Mouse (Mus musculus) kidney, adult 2 months (tissue): ENCODE measurements around the gene Gm49395. TPM values are rescaled to one million over a fixed set of nuclear protein-coding genes. Genes with fewer than 3 reads are reported as not detected.

ENCODE experiments used
- DNase-seq: peaks from one replicate; pipeline ENCODE4 v3.0.0; 2021
- H3K27ac ChIP-seq: fragments of 200-500 bp; 2 replicates; pipeline ENCODE4 v1.5.1; 2012; ENCODE audit warnings: low read depth, low read length, control low read depth, inconsistent platforms; ENCODE audit not compliant: insufficient read depth
- H3K27me3 ChIP-seq: fragments of 200-500 bp; replicated peaks from 2 replicates; pipeline ENCODE4 v1.6.1; 2012; ENCODE audit warnings: mild to moderate bottlenecking, moderate library complexity, low read length, inconsistent platforms; ENCODE audit not compliant: control insufficient read depth, insufficient read depth
- H3K36me3 ChIP-seq: fragments of 200-500 bp; 2 replicates; pipeline ENCODE4 v1.6.1; 2012; ENCODE audit warnings: mild to moderate bottlenecking, moderate library complexity, low read length, inconsistent platforms; ENCODE audit not compliant: control insufficient read depth, insufficient read depth
- H3K4me1 ChIP-seq: fragments of 200-500 bp; 2 replicates; pipeline ENCODE4 v1.6.1; 2011; ENCODE audit warnings: low read length; ENCODE audit not compliant: control insufficient read depth, insufficient read depth
- H3K4me3 ChIP-seq: fragments of 200-500 bp; 2 replicates; pipeline ENCODE4 v1.5.1; 2011; ENCODE audit warnings: mild to moderate bottlenecking, low read depth, low read length, control low read depth; ENCODE audit not compliant: insufficient read depth
- CTCF ChIP-seq: fragments of 200-500 bp; conservative IDR thresholded peaks from 2 replicates; pipeline ENCODE4 v1.5.1; 2011; ENCODE audit warnings: low read depth, mild to moderate bottlenecking, control low read depth, low read length, moderate library complexity, mixed read lengths; ENCODE audit not compliant: insufficient read depth, insufficient read length
- POLR2A ChIP-seq: fragments of 200-500 bp; IDR thresholded peaks from one replicate; pipeline ENCODE4 v1.6.1; 2011; ENCODE audit warnings: low read depth, low read length, control low read depth
- WGBS: fragments of 180-500 bp; shearing (Covaris S2); methylation state at CpG from one replicate; pipeline ENCODE4 v1.1.7; 2018; 5-methylcytosine and 5-hydroxymethylcytosine counted together
- polyA plus RNA-seq: library from polyadenylated mRNA; depleted of rRNA; stranded (reverse); fragments of >200 nt; gene quantifications from 2 replicates; pipeline ENCODE4 v1.2.3, GENCODE M21; 2012

The Gm49395 gene
- polyA plus RNA-seq, 1 experiment: 3.8 TPM

- no peak for TF ChIP-seq POLR2A
- TF ChIP-seq CTCF: no peak
- H3K4me3 ChIP-seq: no peak overlapping the region
- H3K36me3 ChIP-seq: peaks cover 1% of the 10 kb centered on the region; the same call in 1 of the 2 replicates
- no peaks in the 10 kb centered on the region for H3K27me3 ChIP-seq
- H3K4me1 ChIP-seq: peaks cover 11% of the 10 kb centered on the region
- peak overlapping the region; percentile 78 for H3K27ac ChIP-seq
- 67% methylated on average over 3 of the region's 3 CpGs for WGBS
- DNase-seq: peak; percentile 59
These were observed 21.6 kb downstream of the Gm49395 start for GRCm38 (mm10) chr13:115079996-115080585.

DNA sequence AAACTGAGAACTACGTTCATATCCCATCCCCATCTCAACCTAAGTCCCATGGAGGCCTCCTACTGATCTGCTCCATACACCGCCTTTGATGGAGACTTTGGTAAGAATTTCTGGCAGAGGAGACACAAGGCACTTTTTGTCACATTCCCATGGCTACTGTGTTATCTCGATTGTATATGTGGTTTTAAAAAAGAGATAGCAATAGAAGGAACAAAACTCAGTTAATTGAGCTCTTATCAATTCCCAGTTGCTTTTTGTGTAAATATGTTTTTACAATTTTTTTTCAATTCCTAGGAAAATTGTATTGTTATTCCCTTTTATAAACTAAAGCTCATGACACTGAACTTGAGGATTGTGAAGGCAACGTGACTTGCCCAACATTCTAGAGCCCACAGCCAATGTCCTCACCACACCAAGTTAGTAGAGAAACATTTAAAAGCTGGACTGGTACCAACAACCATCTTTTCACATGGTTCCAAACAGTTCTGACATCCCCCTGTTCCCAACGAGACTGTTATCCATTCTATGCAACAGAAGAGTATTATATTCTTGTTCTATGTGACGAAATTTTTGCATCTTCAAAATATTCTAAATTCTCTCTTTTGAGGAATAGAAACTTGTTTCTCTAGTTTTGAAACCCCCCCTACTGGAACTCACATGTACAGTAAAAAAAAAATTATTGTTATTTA is 22.6 kb downstream of the Gm49395 start:
- WGBS: 79% methylated on average over 6 of the region's 6 CpGs
- TF ChIP-seq POLR2A: no peak
- TF ChIP-seq CTCF: no peak
- H3K36me3 ChIP-seq: peaks cover 1% of the 10 kb centered on the region; the same call in 1 of the 2 replicates
- H3K4me3 ChIP-seq: no peak overlapping the region
- H3K4me1 ChIP-seq: peaks cover 11% of the 10 kb centered on the region
- H3K27ac ChIP-seq: peak overlapping the region; percentile 65; the same call in 1 of the 2 replicates
- H3K27me3 ChIP-seq: no peaks in the 10 kb centered on the region
- DNase-seq: no peak

GRCm38 (mm10) chr13:115077346-115078134 is 24.2 kb downstream of the Gm49395 start:
- Histone ChIP-seq H3K27ac (peak overlapping the region; percentile 39), H3K27me3 (no peaks in the 10 kb centered on the region), H3K4me3 (no peak overlapping the region), H3K4me1 (peaks cover 11% of the 10 kb centered on the region), H3K36me3 (no peaks in the 10 kb centered on the region; the same call in 1 of the 2 replicates)
- 41% methylated on average over 9 of the region's 9 CpGs for WGBS
- peak; percentile 86 for DNase-seq
- no peak for TF ChIP-seq POLR2A
- TF ChIP-seq CTCF: no peak

GRCm38 (mm10) chr13:115072386-115072785 is 29.3 kb downstream of the Gm49395 start:
- Histone ChIP-seq H3K27ac (peak overlapping the region; percentile 35; the same call in 1 of the 2 replicates), H3K36me3 (no peaks in the 10 kb centered on the region), H3K4me3 (no peak overlapping the region), H3K27me3 (no peaks in the 10 kb centered on the region), H3K4me1 (peaks cover 16% of the 10 kb centered on the region)
- TF ChIP-seq CTCF (no peak), POLR2A (no peak)
- no peak for DNase-seq
- 78% methylated on average over 6 of the region's 6 CpGs for WGBS

DNA sequence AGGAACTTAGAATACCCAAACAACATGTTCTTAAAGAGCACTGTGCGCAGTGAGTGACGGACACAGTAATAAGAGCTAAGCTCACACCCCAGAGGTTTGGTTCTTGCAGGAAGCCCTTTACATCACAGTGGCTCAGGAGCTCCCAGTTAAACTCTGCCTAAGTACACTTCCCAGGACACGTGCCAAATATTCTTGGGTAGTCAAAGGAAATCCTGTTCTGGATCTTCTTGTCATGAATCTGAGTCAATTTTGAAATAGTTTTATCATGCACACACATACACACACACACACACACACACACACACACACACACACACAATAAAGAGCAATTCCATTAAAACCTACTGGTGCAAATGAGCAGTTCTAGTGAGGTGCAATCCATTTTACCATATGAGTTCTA is 30.3 kb downstream of the Gm49395 start:
- no peak for TF ChIP-seq POLR2A
- TF ChIP-seq CTCF: no peak
- no peaks in the 10 kb centered on the region for H3K36me3 ChIP-seq
- WGBS: 59% methylated on average over 3 of the region's 3 CpGs
- H3K27ac ChIP-seq: no peak overlapping the region
- H3K4me3 ChIP-seq: no peak overlapping the region
- H3K27me3 ChIP-seq: no peaks in the 10 kb centered on the region
- H3K4me1 ChIP-seq: peaks cover 18% of the 10 kb centered on the region
- peak; percentile 86 for DNase-seq

DNA sequence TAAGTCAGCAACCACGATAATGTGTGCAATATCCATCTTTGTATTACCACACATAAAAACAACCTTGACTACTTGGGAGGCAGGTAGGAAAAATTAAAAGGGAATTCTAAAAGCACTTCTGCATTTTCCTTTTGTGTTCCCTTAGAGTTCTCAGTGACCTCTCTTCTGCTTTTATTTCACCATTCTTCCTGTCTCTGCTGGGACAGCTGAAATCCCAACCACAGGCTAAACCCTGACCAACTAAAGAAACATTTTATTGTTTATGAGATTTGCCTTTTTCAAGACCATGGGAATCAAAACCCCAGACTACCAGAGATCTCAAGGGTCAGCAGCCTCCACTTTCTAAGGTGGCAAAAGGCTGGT is 33.8 kb downstream of the Gm49395 start:
- Histone ChIP-seq H3K4me1 (peaks cover 20% of the 10 kb centered on the region), H3K36me3 (no peaks in the 10 kb centered on the region), H3K4me3 (no peak overlapping the region), H3K27ac (peak overlapping the region; percentile 95), H3K27me3 (no peaks in the 10 kb centered on the region)
- no peak for TF ChIP-seq POLR2A
- no peak for TF ChIP-seq CTCF
- no peak for DNase-seq
- WGBS: 43% methylated on average over 1 of the region's 1 CpGs
